Mouse (Mus musculus) MEL-GATA-1-ER (cell line): ENCODE results near the gene Pank4.
A peak's percentile ranks its signal among the peaks of the same experiment; 100 is the strongest.

ENCODE experiments used
- DNase-seq: peaks from one replicate; pipeline ENCODE4 v3.0.0-alpha.2; 2012; ENCODE audit warnings: low read depth; ENCODE audit errors: extremely low read depth

The Pank4 gene

DNA sequence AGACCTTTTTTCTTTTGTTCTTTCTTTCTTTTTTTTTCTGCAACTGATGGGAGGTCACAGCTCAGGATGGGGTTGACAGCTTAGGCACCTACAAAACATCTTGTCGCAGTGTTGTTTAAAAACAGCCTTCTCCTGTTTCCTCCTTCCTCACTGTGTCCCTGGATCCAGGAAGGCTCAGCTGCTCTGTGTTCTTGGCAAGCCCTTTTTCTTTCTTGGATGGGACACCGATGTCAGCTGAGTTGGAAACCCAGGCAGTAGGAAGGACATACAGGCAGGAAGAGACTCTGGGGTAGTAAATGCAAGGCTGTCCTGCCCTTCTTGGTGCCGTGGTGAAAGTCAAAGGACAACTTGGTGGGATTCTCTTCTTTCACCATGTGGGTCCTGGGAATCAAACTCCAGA, 1.9 kb downstream of the Pank4 start:
- DNase-seq = no peak

DNA sequence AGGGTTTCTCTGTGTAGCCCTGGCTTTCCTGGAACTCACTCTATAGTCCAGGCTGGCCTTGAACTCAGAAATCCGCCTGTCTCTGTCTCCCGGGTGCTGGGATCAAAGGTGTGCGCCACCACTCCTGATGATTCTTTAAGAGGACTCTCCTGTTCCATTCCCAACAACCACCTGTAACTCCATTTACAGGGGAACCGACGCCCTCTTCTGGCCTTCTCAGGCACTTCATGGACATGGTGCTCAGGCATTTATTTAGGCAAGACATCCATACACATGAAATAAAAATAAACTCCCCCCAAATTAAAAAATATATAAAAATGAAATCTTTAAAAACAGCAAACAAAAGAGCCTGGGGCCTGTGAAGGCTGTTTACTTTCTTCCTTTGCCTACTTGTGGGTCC, 3.2 kb downstream of the Pank4 start:
- peak; percentile 18 for DNase-seq

DNA sequence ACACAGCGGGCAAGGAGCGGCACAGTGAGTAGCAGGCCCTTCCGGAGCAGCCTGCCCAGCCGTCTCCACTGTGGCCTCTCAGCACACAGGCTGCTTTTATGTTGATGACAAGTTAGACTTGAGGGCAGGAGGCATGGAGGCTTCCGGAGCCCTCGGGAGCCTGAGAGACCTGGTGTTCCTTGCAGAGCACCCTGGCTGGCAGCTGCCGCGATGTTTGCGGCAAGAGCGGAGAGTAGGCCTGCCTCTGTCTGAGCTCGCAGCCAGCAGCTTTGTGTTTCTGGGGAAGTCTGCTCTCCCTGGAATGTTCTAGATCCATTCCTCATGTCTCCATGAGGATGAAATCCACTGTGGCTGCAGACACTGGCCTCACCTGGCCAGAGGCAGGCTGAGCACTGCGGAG, 8.6 kb downstream of the Pank4 start:
- no peak for DNase-seq

DNA sequence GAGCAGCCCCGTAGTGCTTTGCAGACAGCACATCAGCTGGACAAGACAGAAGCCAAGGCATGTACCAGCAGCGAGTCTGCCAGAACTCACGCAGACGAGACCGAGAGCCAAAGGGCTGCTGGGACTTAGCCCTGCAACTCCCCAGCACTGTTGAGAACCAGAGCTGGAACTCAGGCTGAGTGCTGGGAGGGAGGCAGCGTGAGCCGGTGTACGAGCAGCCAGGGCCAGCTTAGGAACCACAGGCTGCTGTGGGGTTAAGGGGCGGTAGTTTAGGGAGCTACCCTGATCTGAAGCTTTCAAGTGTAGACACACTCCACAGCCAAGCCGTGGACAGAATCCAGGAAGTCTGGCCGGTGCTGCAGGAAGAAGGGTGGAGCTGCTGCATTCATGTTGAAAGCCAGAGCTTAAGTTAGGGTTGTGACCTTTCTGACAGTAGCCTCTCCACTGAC, 10.3 kb downstream of the Pank4 start:
- DNase-seq = no peak

DNA sequence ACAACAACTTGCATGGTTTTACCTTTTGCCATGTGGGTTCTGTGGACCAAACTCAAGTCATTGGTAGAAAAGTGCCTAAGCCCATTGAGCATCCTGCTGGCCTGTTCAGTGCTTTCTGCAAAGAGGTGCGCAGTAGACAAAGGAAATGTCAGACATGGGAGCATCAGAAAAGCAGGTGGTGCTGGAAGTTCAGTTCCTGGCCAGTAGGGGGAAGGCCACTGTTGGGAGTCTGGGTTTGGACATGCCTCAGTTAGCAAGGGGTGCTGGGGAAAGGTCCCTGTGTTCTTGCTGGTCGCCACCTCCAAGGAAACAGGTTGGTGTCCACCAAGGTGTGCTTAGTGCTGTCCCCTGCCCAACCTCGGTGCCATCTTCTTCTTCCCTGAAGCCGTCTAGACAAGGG, 16.2 kb downstream of the Pank4 start:
- DNase-seq = no peak

DNA sequence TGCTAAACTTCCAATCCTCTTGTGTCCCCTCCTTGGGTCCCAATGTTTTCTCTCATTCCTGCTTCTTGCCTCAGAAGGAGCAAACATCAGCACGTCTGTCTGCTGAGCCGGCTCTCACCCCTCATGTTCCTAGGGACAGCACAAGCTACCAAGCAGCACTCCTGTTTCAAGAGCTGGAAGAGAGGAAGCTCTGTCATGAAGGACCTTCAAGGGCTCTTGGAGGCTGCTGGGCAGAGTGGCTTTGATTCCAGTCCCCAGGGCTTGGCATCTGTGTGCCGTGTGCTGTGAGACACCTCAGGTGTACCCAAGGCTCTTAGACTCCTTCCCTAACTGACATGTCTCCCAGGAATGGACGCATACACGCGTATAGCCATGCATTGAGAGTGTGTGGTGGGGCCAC, 17.2 kb downstream of the Pank4 start:
- no peak for DNase-seq

DNA sequence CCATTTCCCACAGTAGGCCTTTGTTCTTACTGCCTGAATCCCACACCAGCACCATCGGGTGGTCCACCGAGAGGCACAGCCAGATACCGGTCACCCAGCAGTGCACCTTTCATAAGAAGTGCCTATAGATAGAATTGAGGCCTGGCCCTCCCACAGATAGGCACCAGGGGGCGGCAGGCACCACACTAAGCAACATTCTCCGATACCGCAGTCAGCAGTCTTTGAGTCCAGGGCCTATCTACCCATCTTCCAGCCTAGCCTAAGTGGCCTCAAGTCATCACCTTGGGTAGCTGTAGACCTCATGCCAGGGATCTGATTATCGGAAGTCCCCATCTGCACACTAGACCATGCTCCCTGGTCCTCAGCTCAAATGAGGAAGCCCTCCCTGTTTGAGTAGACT, 17.6 kb downstream of the Pank4 start:
- DNase-seq = peak; percentile 2

DNA sequence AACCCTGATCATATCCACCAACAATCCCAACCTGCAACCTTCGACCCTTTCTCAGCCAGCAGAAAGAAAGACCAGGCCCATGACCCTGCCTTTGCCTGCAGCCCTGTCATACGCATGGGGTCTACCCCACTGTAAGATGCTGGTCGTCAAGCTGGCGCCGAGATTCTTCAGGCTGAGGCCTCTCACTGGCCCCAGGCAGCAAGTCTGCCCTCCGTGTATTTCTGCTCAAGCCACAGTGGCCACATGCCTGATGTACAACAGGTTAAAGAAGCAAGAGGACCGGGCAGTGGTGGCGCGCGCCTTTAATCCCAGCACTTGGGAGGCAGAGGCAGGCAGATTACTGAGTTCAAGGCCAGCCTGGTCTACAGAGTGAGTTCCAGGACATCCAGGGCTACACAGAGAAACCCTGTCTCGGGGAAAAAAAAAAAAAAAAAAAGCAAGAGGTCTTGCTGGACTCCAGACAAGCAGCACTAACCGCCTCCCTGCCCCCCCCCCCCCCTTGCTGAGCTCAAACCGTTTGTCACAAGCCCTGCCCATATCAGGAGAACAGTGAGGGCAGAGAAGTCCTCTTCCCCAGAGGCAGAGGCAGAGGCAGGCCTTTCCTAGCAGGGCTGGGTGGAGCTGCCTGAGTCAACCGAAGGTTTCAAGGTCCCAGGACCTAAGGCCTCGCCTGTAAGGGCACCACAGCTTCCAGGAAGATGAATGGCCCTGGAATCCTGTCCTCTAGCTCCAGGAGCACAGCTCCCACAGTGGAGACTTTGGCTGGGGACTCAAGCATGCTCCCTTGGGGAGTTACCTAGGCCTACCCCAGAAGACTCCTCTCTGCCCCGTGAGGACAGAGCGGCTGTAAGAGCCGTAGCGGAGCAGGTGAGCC, 18.6 kb downstream of the Pank4 start:
- no peak for DNase-seq

DNA sequence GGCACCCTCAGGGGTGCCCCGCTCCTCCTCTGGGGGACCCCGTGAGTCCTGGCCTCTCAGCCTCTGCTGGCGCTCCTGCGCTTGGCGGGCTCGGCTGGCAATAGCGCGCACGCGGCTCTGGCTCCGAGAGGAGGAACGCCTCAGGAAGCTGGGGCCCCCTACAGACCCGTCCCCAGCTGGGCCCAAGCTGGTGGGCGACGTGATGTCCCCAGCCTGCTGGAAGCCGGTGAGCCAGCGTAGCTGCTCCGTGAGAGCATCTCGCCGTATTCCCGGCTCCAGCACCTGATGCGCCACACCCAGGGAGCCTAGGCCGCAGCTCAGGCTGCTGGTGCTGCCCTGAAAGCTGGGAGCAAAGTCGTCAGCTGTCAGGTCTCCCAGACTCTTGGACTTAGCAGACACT, 19.8 kb downstream of the Pank4 start:
- DNase-seq = no peak

DNA sequence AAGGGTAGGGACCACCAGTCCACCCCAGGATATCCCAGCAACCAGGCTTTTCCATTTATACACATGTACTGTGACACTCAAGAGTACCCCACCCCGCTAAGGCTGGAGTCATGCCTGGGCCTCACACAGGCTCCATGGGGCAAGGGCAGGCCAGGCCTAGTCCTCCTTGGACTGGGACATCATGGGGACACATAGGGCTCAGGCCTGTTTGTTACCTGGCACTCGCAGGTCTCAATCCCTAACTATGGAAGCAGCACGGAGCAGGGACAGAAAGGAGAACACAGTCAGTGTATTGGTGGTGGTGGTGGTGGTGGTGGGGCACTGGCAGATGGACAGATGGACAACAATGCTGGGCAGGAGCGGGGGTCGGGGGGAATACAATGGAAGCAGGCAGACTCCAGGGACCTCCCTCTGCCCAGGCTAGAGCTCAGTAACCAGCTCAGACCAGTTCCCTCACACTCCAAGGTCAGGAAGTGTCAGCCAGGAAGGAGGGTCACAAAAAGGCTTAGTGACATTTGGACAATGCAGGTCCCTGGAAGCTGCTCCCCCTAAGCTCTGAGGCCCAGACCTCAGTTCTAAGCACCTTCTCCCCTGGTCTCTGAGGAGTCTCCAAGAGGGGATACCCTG, 21.3 kb downstream of the Pank4 start:
- no peak for DNase-seq

DNA sequence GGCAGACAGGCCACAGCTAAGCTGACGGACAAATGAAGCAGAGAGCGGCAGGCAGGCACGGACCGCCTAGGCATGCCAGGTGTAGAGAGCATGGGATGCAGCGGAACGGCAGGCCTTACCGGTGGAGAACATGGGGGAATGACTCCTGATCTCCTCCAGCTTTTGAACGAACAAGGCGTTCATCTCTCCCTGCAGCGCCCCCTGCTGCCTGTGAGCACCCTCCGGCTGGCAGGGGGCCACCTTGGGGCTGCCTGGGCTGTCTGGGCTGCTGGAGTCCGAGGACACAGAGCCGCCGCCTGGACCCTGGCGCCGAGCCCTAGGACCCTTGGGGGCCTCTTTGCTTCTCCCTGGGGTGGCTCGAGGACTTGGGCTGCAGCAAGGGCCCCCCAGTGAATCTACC, 22.2 kb downstream of the Pank4 start:
- DNase-seq = peak; percentile 49

DNA sequence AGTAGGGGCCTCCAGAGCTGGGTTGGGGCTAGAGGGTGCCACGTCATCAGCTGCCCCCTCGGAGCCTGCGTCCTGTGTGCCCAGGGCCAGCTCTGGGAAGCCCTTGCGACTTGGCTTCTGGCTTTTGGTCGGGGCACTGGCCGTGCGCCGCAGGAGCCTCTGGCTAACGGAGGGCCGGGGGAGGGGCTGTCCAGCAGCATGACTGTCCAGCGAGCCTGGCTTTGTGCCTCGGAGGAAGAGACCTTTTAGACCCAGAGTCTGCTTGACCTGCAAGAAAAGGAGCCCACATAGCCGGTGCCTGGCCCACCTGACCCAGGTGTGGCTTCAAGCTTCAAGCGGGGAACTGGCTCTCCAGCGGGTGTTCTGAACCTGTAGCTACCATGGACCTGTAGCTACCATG, 22.8 kb downstream of the Pank4 start:
- no peak for DNase-seq

DNA sequence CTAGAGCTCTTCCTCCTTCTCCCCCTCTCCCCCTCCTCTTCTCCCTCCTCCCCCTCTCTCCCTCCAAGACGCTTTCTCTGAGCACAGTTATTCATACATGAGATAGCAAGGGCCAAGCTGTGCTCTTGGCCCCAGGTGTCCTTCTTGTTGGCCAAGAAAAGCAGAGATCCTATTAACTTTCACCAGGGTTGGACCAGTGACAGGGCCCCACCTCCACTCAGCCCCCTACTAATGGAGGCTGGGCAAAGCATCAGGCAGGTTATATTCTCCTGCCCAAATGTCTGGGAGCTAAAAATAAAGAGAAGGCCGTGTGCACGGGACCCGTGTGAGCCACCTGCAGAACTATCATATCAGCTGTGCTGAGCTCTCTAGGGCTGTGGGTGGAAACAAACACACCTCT, 31.0 kb downstream of the Pank4 start:
- DNase-seq = no peak

DNA sequence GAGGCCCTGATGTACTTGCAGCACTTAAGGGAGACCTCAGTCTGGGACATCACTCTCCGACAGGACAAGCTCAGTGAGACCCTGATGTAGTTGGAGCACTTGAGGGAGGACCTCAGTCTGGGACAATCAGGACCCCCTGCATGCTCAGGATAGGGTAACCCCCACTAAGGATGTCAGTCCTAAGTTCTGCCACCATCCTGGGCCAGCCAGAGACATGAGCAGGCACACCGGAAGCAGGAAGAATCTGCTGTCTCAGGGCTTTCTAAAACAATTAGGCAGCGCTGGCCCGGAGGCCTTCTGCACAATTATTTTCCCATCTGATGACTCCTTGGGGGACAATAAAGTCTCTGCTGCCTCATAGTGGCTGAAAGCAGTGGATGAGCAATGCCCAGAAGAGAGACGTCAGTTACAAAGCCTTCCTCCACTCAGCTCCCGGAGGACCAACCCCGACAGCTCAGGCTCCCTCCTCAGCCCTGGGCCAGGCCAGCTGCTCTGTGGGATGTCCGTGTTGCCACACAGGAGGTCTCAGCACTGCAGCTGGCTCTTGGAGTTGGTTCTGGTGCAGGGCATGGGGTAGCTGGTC, 32.7 kb downstream of the Pank4 start:
- no peak for DNase-seq

DNA sequence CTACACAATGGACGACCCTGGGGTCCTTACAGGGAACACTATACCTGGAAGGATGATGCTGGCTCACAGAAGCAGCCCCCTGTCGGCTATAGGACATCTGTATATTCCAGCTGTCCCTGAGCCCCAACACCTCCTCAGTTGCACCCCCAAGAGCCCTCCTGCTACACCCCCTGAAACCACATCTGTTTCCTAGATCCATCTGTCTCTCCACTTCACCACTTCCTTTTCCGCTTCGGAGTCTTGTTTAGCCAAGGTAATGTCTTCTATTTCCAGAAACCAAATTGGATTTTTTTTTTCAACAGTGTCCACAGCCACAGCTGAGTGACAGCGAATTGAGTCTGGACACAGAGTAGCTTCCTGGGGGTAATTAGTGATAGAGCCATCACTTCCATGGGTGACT, 35.5 kb downstream of the Pank4 start:
- no peak for DNase-seq

DNA sequence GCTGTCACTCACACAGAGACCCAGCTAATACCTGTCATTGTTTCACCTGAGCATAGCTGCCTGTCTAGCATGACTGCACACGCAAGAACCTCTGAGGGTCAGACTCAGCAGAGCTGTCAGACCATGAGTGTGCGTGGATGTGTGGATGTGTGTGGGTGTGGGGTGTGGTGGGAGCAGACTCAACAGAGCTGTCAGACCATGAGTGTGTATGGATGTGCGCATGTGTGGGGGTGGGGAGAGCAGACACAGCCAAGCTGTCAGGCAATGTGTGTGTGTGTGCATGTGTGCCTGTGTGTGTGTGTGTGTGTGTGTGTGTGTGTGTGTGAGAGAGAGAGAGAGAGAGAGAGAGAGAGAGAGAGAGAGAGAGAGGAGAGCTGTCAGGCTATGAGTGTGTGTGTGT, 41.4 kb downstream of the Pank4 start:
- DNase-seq = no peak

DNA sequence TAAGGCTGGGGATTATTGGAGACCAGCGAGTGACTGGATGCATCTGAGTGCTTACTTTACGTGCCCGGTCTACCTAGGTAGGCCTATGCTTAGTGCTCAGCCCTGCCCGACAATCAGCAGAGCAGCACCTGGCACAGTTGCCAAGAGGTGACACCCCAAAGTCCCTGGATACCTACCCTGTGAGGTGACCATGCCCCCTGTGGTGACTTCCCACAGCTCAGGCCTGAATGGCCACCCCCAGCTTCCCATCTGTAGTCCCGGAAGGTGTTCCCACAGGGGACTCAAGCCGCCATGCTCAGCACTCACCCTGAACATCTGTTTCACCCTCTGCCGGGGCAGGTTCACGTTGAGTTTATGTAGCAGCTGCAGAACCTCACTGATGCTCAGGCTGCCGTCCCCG, 42.4 kb downstream of the Pank4 start:
- DNase-seq = no peak

DNA sequence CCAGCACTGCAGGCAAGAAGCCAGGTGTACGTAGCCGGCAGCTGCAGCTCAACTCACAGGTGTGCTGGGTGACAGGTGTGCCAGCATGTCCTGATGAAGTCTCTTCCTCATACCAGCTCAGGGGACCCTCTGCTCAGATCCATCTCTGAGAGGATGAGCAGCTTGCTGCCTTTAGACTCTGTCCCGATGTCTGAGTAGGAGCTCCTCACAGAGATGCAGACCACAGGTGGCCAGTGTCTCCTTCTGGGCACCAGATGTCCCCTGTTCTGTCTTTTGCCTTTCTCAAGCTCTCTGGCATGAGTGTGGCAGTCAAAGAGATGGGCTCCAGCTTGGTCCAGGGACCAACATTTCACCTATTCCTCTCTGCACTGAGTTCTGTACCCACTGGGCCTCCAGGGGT, 43.7 kb downstream of the Pank4 start:
- no peak for DNase-seq

DNA sequence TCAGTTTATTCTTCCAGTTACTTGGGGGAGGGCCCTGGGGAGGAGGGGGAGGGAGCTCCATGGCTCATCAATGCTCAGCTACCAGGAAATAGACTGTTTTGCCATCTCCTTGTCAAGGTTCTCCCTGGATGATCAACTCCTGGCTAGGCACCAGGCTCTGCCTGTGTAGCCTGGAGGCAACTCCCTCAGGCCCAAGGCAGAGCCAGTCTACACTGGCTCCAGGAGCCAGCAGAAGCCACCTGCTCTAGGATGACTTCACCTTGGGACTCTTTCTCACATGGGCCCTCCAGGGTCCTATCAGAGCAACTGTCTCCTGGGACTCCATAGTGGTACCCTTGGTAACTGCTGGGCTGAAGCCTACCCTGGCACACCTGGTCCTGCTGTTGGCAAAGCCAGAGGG, 44.2 kb downstream of the Pank4 start:
- no peak for DNase-seq

DNA sequence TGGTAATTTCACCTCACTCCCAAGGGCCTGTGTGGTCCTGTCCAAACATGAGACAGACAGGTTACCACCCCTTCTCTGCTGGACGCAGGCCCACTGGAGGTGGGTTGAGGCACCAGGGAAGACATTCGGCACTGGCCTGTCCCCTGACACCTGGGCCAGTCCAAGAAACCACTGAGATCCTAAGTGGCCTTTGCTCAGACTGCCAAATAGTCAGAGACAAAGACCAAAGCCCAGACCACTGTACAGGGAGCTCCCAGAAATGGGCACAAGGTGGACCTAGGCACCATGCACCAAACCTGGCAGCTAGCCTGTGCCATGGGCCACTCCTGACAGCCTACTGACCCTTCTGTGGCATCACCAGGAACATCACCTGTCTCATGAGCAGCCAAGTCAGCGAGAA, 45.3 kb downstream of the Pank4 start:
- DNase-seq = no peak

DNA sequence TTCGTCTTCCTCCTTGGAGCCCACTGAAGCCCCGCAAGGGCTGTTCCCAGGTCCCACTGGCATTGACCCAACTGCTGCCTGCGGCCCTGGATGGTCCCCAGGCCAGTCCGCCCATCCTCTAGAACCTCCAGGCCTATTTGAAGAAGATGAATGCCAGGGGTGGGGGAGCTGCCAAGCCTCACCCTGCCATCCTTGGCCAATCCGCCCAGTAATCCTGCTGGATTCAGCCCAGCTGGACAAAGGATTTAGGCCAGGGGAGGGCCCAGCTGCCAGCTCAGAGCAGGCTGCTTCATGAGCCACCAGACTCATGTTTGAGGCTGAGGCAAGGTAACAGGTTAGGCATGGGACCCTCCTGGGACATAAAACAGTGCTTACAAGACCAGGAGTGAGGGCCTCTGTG, 46.9 kb downstream of the Pank4 start:
- DNase-seq = no peak

DNA sequence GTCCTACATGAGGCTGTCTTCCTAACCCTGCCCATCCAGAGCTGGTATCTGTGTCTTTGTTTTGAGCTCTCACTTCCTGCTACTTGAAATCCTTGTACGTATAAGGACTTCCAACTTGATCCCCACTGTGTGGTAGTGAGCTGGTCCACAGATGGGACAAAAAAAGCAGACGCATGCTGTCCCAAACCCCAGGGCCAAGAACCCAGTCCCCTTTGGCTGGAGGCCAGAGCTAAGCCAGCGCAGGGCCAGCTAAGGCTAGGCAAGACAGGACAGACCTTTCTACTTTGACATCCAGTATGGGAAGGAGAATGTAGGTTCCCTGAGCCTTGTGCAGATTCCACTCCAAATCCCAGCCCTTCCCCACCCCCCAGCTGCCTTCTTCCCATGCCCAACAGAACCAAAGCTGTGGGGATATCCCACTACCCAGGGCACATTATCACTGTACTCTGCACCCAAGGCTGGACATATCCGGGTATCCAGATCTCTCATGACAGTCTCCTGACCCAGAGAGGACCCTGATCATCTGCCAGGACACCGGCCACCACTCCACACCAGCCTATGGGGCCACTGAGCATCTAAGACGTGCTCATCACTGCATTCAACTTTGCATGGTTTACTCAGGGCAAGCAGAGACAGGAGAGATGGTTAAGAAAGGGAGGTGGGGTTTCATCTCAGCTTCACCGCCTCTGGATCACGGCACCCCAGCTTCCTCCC, 47.5 kb downstream of the Pank4 start:
- DNase-seq = no peak
